Mouse (Mus musculus) MEL (cell line): ENCODE data around the gene Mettl7b.

ENCODE experiments used
- CTCF ChIP-seq, 3 experiments: IDR thresholded peaks in 2 of 3; conservative IDR thresholded peaks in 1 of 3; 2 replicates each; pipeline ENCODE4 v1.5.1; 2011 to 2012; ENCODE audit warnings: low read length in 3 of 3, low read depth in 2 of 3, mild to moderate bottlenecking in 2 of 3, improper control_type of control experiment in 1 of 3, inconsistent platforms in 1 of 3, mixed read lengths in 1 of 3, moderate library complexity in 1 of 3; ENCODE audit not compliant: control insufficient read depth in 1 of 3, insufficient read depth in 1 of 3, poor library complexity in 1 of 3, severe bottlenecking in 1 of 3
- EP300 ChIP-seq, 2 experiments: IDR thresholded peaks; 2 replicates each; pipeline ENCODE4 v1.6.1; 2011; ENCODE audit warnings: improper control_type of control experiment in 2 of 2, low read length in 2 of 2, low read depth in 1 of 2, mild to moderate bottlenecking in 1 of 2
- ETS1 ChIP-seq: IDR thresholded peaks from 2 replicates; pipeline ENCODE4 v1.6.1; 2012; ENCODE audit warnings: low read depth, mild to moderate bottlenecking, inconsistent platforms, low read length, improper control_type of control experiment, moderate library complexity
- JUND ChIP-seq: IDR thresholded peaks from 2 replicates; pipeline ENCODE4 v1.6.1; 2011; ENCODE audit warnings: low read depth, mild to moderate bottlenecking, improper control_type of control experiment, low read length
- MEF2A ChIP-seq: IDR thresholded peaks from 2 replicates; pipeline ENCODE4 v1.6.1; 2014; ENCODE audit warnings: low read depth, mild to moderate bottlenecking, inconsistent platforms, low read length, improper control_type of control experiment; ENCODE audit not compliant: poor library complexity, insufficient replicate concordance, severe bottlenecking; ENCODE audit errors: extremely low read depth
- POLR2A ChIP-seq, 2 experiments: IDR thresholded peaks; 2 replicates each; pipeline ENCODE4 v1.6.1; 2011 to 2012; ENCODE audit warnings: low read length in 2 of 2, mild to moderate bottlenecking in 2 of 2, control low read depth in 1 of 2, improper control_type of control experiment in 1 of 2, low read depth in 1 of 2, moderate library complexity in 1 of 2; ENCODE audit not compliant: control insufficient read depth in 1 of 2, insufficient read depth in 1 of 2, poor library complexity in 1 of 2
- ZC3H11A ChIP-seq: IDR thresholded peaks from 2 replicates; pipeline ENCODE4 v1.6.1; 2012; ENCODE audit warnings: low read depth, mild to moderate bottlenecking, inconsistent platforms, low read length, improper control_type of control experiment

DNA sequence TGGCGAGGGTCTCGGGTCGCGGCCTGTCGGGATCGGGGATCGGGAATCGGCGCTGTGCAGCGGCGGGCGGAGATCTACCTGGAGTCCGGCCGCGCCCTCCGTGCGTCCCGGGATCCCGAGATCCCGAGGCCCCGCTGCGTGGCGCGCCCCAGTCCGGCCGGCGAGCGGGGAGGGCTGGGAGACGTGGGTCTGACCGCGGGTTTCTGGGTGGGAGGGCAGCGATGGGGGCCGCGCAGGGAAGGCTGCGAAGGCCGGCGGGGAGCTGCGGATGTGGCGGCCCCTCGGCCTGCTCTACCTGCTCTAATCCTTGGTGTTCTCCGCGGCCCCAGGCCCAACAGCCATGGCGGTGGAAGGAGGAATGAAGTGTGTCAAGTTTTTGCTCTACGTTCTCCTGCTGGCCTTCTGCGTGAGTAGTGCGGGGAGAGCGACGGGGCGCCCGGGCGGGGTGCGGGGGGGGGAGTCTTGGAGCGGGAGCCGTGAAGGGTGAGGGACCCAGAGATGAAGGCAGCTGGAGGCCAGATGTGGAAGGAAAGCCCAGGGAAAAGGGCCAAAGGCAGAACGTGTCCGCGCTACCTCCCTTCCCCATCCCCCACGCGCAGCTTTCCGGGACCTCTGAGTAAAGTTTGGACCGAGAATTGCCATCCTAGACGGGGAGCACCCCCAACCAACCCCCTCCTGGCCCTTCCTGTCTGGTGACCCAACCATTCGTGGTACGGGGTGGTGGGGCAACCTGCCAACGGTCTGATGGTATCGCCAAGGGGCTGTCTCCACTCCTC lies 50.5 kb downstream of the Mettl7b start:
- TF ChIP-seq POLR2A (IDR thresholded peaks at IDR 0.05; ENCODE audit: control insufficient read depth in 1 of 2, insufficient read depth in 1 of 2, low read depth in 1 of 2, low read length in 2 of 2, poor library complexity in 1 of 2) (no peak), MEF2A (no peak), CTCF (IDR thresholded peaks at IDR 0.05 in 2 of 3, conservative IDR thresholded peaks at IDR 0.05 in 1 of 3; ENCODE audit: control insufficient read depth in 1 of 3, insufficient read depth in 1 of 3, low read depth in 2 of 3, low read length in 3 of 3, poor library complexity in 1 of 3, severe bottlenecking in 1 of 3) (no peak), ETS1 (no peak), EP300 (IDR thresholded peaks at IDR 0.05; ENCODE audit: low read depth in 1 of 2, low read length in 2 of 2) (no peak), ZC3H11A (no peak), JUND (no peak)
